Mouse (Mus musculus) CD4-positive, CD25-positive, alpha-beta regulatory T cell, adult 4 months (primary cell): ENCODE results near the gene Npas3. TPM values are rescaled to one million over a fixed set of nuclear protein-coding genes. Genes with fewer than 3 reads are reported as not detected.

Experiments
- ATAC-seq: one replicate; pipeline ENCODE4 v1.8.0; 2017
- polyA plus RNA-seq, 2 experiments: library from polyadenylated mRNA; unstranded; fragments of 100-300 nt; shearing (Covaris generic); gene quantifications; one replicate each; pipeline ENCODE4 v1.2.1; 2017

The Npas3 gene
- polyA plus RNA-seq, 2 experiments from 2014 or later: 0.15 TPM; not detected in 1

DNA sequence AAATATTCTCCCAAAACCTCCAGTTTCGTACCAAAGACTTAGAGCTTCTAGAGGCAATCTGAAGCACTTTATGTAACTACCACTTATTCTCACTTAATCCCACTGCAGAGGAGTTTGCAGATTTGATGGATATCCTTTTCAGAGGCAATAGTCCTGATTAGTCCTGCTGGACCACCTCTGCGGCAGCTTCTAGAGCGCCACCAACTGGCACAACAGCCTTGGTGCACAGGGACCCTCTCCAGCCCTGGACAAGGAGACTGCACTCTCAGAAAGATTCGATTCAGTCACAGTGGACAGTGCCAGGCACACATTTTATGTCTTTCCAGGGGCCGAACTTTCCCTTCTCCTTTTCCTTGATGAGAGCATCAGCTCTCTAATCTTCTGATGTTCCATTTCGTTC, 471.4 kb downstream of the Npas3 start:
- ATAC-seq: no peak

DNA sequence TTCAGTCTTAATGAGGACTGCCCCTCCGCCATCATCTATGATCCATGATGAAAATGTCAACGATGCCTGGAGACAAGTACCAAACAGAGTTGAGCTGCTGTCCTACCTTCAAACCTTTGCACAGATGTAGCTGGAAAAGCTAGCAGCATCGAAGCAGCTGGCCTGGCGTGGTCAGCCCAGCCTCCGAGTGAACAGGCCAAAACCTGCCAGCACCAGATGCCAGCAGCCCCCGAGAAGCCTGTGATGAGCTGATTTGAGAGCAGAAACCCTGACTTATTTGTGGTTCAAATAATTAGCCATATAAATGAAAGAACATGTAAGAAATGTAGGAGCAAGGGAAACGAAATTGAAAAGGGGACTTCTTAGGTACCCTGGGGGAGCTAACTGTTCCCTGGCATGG, 473.7 kb downstream of the Npas3 start:
- ATAC-seq: no peak

DNA sequence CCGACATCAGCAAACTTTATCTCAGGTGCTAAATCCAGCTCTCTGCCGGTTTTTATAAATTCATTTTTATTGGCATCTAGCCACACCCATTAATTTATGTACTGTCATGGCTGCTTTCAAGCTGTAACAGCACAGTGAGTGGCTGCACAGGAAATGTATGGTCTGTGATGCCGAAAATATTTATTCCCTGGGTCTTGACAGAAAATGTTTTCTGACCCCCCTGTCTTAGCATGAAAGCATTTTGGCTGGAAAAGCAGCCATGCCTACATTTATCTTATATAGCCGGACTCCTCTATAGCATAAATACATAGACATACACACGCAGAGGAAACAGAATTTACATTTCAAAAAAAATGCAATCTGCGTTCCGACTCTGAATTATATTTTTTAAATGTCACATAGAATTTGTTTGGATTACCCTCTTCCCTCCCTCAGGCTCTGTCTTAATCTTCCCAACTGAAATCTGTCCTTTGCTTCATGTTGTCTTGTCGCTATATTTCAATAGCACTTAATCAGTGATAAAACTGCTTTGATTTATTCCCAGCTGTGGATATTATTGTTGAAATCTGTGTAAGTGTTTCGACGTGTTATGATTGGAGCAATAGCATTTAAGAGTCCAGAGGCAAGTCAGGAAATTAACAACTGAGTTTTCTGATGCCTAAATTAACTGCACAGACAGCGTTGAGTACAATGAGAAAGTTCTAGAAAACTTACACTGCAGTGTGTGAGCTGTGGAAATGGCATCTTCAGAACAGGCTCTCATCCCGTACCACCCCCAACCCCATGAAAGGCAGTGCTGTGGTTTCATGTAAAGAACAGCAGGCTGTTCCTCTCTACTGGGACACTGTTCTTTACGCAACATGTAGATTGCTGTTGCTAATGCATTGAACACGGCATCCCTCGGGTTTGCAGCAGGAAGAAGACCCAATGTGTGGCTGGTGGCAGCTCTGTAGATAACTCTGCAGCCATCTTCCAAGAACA, 474.5 kb downstream of the Npas3 start:
- no peak for ATAC-seq

DNA sequence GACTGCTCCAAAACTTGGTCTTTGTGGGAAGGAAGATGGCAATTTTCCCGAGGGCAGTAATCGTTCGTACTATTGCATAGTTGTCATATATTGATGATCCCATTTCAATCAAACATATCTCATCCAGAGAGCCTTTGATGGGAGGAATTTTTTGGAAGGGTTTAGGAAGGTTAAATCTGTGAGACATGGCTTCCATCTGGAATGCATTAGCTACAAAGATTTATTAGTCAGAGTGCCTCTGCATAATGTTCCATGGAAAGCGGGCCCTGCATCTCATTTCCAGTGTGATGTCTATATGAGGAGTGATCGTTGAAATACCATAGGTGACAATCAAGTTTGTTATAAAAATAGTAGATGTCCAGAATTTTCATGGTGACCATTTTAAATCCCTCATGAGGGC, 480.8 kb downstream of the Npas3 start:
- no peak for ATAC-seq

DNA sequence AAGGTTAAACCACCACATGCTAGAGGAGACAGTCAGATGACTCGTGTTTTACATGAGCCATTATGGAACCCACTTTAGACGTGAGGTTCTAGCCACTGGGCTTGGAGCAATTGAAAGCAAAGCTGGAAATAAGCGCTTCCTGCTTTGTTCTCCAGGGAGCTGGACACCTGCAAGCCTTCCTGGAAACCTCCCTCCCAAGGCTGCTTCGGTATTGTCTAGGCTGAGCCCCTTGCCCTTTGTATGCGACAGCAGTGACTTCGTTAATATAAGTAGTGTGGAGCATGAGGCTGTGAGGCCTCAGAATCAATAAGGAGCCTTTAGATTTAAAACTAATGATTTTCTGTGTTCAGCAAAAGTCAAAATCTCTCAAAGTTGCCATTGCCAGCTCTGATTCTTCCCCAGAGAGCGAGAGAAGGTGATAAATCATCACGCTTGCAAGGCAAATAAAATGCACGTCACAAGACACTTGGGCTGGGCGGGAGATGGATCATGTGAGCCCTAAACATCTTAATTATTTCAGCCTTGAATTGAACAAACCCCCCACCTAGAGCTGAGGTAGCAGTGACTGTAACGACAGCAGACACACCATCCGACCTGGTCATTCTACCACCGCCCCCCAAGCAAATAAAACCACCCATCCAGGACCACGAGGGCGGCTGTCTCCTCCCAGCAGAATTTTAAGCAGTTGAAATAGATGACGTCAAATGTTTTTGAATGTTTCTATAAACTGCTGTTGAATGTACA, 490.2 kb downstream of the Npas3 start:
- no peak for ATAC-seq

DNA sequence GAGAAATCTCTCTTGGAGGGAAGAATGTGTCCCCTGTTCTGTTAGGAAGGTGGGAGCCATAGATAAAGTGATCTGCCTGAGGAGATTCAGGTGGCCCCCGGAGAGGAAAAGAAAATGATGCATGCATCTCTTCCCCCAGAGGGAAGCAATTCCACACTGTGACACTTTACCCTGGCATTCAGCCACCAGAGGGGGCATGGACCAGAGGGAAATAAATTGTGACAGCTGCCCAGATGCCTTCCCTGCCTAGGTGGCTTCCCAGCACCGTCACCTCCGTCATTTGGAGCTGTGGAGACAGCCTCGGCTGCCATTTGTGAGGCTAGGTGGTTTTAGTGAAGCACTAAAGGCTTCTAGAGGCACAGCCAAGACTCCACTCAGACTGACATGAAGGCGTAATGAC, 498.2 kb downstream of the Npas3 start:
- no peak for ATAC-seq

DNA sequence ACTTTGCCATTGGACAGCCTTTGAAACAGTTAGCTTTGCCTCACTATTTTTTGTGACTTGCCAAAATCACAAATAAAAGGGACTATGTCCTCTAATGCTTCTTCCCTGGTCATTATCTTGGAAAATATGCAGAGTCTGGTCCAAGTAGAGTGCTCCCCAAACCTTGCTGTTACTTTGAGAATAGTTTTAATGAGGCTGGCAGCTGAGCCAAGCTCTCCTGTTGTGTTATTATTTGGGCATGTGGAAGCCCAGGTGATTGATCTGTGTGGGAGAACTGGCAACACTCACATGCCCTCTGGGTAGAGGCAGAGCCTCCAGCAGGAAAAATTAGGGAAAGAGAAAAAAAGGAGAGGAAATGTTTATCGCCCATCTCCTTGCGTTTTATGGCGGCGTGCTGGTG, 500.9 kb downstream of the Npas3 start:
- ATAC-seq: no peak

DNA sequence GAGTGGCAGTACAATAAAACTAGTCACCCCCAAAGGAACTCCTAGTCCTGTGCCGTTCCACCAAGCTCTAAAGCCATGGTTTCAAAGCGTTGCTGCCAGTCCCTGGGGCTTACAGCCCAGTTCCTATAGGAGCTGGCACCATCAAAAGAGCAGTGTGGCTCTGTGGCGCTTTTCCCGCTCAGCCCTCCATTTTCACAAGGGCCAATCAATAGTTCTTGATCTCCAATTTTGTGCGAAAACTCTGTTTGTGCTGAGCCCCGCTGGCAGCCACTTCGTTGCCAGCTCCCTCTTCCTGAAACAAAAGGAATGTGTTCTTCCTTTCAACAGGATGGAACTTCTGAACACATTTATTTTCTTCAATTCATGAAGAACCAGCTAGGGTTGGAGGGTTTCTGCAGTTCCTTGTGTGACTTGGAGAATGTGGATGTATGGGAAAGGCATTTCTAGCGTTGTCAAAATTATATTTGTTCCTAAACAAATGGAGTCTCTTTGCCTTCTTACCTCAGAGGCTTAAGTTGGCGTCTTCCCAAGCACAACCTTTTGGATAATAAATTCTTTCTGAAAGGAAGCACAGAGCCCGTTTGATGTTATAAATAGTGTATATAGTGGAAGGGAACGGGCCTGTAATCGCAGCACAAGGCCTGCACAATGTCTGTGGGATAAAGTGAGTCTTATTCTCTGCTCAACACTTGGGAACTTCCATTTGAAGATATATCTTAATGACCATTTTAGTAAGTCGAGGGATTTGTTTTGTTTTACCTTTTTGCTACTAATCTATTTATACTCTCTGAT, 504.0 kb downstream of the Npas3 start:
- ATAC-seq: no peak

DNA sequence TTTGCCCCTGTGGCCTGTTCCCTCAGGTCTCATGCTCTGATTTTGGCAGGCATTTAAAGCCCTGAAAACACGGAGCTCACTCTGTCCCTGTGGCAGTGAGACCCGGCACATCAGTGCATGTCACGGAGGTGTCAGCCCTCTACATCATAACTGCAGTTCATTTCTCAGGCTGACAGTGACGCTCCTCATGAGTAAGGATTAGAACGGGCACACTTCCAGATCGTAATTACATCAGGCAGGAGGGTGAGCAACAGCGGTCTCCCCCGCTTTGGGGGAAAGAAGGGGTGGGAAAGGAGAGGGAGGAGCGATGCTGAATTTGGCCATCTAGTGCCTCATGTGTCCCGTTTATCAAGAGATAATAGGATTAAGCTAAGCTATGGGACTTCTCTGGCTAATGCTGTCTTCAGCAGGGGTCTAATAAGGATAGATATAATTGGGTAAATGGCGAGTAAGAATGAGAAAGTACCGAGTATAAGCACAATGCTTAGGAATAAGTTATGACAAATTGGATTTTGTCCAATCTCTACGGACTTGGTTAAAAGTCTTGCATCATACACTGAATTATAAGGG, 505.0 kb downstream of the Npas3 start:
- ATAC-seq: no peak

DNA sequence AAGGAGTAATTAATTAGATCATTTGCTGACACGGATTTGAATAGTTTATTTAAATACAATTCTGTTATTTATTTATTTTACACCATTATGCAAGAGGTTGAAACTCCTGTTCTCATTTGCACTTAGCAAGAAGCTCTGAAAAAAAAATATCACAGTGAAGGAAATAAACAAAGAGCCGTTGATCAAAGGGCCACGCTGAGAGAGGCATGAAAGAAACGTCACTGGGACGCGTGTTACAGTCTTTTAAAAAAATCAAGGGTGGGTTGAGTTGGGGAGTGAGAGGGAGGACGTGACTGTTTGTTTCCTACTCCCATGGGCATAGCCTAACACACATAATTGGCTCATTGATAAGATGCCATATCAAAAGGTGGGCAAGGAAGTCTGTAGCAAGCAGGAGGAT, 505.8 kb downstream of the Npas3 start:
- no peak for ATAC-seq

DNA sequence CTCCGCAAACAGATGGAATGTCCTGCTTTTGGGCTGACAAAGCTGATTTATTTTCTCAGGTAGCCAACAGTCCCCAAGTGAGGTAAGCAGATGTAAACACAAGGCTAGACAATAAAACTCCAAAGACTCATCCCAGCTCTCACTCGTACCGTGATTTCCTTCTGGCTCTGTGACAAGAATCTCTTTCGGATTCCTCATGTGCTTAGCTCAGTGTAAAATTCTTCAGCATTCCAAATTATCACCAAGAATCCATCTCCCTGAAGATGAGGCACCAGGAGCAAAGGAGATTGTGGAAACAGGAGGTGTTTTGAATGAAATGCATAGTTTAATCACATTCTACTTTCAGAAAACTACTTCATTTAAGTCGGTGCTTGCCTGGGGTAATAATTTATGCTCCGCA, 509.2 kb downstream of the Npas3 start:
- no peak for ATAC-seq

DNA sequence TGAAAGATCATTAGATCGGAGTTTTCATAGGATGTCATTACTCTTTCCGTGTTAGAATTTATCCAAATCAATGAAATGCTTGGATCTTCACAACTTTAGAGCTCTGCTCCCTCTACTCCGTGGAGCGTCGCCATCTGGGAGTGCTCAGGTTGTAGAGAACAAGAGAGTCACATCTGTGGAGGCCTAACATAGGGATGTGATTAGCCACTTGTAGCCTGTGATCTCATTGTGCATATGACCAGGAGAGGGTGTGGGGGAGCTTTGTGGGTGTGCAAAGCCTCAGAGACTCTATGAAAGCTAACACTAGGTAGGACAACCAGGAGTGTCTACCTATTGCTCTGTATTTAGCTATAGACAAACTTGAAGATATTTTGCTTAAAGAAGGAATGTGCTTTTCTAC, 509.9 kb downstream of the Npas3 start:
- no peak for ATAC-seq

DNA sequence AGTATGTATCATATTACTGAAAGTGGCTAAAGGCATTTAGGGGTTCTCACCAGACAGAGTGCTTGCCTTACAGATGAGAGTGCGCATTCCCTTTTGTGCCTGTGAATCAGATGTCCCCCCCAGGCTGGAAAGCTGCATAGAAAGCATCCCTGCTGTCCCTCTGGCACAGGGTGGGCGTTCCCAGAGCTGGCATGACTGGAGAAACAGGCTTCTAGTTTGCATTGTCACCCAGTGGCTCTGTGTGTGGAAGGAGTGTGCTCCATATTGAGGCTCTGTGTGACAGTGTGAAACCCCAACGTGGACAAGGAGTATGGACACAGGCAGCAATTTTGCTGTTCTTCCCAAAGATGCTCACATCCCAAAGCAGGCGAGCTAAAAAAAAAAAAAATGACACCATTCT, 515.7 kb downstream of the Npas3 start:
- no peak for ATAC-seq

DNA sequence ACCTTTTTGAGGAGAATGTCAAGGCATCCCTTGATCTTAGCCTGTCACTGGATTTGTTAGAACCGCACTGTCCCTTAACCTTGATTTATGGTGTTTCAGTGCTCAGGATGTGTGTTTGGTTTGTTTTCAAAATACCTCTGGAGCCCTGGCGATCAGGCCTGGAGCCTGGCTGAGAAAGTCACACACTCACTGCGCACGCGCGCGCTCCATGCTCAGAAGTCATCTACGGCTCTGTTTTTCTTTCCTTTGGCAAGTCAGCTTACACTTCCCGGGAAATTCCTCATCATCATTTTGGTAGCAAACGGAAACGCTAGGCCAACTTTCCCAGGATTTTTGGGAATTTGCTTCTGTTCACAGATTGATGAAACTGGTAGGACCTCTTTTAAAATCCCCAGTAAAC, 519.9 kb downstream of the Npas3 start:
- no peak for ATAC-seq

DNA sequence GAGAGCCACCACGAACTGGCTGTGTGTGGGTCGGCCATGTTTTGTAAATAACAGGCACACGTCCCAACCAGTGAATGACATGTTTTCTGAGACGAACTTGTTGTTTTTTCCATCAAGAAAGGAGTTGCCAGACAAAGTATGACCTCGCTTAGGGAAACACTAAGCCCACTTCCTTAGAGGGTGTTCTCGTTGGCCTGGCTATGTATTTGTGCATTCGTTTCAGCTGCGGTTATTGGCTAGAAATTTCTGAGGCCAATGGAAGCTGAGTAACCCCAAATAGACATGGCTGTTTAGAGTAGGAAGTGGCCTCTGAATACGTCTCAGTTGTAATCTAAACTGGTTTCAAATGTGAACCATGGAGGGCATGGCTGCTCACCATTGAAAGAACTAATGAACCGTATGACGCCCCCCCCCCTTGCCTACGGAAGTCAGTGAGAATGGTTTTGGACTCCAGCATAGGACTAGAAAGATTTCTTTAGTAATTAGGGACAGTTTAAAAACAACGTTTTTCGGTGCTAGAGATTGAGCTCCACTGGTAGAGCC, 523.0 kb downstream of the Npas3 start:
- ATAC-seq: no peak

DNA sequence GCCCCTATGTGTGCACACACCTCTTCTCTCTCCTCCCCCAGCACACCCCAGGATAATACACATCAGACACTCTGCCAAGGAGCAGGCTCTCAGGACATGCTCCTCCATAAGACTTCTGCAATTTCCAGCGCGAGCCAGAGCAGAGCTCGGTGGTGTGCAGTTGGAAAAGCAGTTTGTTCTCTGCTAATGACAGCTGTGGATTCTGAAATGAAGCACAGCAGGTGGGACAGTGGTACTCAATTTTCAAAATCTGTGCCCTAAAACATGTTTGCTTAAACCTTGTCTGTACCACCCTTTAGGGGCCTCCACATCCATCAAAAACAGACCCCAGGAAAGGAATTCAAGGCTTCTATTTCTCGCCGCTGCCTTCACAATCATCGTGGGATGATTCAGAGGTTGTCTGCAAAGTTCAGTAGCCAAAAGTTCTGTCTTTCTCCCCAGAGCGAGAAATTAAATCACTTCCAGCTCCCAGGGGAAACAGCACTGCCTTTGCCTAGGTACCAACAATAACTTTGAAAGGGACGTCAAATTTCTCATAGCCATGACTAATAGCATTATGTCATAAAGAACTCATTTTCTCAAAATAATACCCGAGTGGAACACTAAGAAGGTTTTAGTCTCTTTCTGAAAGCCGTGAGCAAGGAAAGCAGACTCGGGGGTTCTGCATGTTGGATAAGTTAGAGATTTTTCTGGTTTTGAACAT, 533.5 kb downstream of the Npas3 start:
- ATAC-seq: no peak

DNA sequence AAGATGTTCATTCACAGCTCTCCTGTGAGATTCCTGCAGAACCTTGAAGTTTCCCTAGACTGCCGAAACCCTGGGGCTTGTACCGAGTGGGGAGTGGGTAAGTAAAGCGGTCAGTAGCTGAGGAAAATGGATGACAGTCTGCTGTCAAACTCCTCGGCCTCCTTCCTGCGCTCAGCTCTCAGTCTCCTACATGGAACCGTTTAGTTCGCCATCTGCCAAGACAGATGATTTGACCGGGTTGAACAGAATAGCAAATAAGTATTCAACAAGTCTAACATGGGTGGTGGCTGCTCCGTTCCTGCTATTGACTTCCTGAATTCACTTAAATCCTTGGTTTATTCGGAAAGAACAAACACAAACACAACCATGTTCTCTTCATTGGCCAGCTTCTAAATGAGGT, 541.0 kb downstream of the Npas3 start:
- ATAC-seq: no peak

DNA sequence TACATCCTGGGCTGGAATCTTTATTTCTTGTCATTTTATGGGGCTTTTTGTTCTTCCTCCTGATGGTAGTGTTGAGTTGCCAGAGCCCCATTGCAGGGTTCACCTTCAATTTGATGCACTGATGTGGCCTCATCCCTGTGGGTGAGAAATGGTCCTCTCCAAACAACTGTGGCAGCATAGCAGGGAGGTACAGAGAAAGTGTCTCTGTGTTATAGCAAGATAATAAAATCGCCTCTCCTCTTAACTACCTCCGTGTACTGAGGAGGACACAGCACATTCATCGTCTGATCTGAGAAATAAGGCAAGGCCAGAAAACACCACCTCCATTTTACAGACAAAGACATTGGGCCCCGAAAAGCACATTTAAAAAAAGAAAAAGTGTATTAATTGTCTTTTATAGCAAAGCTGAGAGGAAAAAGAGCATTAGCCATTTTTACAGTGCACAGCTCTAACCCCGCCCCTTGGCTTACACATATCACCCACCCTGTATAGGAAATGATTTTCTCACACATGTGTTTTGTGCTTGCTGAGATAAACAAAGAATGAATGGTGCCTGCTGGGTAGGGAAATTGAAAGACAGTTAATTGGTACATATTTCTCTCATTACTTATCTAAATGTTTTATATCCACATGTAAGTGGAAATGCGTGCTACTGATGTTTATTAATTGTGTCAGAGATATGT, 546.4 kb downstream of the Npas3 start:
- no peak for ATAC-seq

DNA sequence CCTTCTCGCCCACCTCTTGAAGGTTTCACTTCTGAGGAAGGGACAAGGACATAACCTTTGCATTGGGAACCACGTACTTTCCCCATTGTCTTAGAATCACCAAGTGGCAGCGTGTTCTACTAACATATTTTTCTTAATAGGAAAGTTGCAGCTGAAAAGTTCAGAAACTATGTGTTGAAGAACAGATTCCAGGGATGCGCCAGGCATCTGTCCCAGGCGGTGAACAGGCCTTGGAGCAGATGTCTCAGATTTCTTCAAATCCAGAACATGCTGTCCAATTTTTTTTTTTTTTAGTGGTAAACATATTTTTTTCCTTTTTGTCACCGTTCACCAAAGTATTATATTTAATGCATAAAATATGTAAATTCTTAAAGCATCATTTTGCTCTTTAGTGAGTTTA, 553.4 kb downstream of the Npas3 start:
- ATAC-seq: no peak

DNA sequence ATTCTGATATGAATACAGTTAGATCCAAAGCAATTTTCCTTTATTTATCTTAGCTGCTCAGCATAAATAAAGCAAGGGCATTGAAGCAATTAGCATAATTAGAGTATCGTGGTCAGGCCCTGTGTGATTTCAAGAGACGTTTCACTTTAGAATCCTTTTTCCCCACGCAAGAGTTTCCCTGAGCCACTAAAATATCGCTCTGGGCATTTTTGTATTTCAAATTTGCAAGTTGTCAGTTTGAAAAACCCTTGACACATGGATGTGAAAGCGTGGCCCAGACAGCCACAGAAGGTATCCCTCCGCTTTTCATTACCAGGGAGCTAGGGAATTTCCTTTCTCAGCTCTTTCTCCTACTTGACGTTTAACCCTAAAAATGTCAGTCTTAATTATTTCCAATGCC, 553.9 kb downstream of the Npas3 start:
- ATAC-seq: no peak

DNA sequence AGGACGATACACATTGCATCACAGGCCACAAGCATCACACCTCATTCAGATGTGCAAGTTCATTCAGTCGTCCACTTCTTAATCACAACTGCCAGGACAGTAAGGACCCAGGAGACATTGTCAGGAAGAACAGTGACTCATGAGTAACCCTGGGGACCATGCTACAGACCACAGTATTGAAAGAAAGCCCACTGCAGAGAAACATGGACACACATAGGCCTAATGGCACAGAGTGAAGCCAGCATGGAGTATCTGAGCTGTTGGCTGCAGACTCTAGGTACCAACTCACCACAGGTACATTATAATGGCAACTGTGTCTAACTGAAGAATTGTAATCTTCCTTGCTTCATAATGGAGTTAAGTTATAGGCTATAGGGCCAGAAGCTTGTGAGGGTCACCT, 561.6 kb downstream of the Npas3 start:
- ATAC-seq: no peak
